Mouse (Mus musculus) inflammation-experienced regulatory T-cells, adult 6 months (primary cell): ENCODE measurements around the gene Srarp. TPM values are rescaled to one million over a fixed set of nuclear protein-coding genes. Genes with fewer than 3 reads are reported as not detected.

ENCODE experiments used
- ATAC-seq: one replicate; pipeline ENCODE4 v1.8.0; 2017
- polyA plus RNA-seq, 3 experiments: library from polyadenylated mRNA; unstranded; fragments of 100-300 nt; shearing (Covaris generic); gene quantifications; one replicate each; pipeline ENCODE4 v1.2.1; 2017

The Srarp gene
- polyA plus RNA-seq, result not detected

DNA sequence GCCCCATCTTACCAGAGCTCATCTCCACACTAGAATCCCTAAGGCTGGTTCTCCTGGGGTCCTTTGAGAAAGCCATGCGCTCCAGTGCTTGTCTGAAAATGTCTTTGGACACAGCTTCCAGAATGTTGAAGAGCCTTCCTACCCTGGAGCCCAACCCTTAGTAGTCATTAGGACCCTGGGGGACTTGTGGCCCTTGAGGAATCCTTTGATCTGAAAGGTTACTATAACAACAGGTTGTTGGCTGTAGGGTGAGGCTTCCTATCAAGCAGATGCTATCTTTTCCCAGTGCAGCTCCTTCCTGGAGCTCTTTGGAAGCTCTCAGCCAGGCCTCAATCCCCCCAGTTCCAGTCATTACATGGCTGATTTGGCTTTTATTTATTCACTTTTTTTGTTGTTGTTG is at the start of gene Srarp:
Gene Srarp (minus strand): TSS at position 132 of the 400 bp plus-strand sequence.
- ATAC-seq, result no peak

GRCm38 (mm10) chr4:141484071-141484470 is 48.2 kb upstream of the Srarp start:
- no peak for ATAC-seq

- no peak for ATAC-seq
These were observed 43.5 kb upstream of the Srarp start for GRCm38 (mm10) chr4:141479411-141479810.

DNA sequence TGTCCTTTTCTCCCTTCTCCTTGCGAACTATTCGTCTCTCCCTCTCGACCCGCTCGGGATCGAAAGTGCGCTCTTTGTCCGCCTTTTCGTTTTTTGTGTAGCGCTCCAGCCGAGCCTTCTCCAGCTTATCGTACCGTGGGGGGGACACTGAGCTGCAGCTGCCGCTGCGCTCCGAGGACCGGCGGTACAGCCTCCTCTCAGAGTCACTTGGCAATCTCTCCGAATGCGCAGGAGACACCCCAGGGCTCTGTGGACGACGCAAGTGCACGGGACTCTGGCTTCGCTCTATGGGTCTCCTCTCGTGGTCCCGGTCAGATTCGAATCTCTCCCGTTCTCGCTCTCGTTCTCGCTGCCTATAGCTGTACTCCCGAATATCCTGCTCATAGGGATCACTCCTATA is 42.9 kb upstream of the Srarp start:
- no peak for ATAC-seq

DNA sequence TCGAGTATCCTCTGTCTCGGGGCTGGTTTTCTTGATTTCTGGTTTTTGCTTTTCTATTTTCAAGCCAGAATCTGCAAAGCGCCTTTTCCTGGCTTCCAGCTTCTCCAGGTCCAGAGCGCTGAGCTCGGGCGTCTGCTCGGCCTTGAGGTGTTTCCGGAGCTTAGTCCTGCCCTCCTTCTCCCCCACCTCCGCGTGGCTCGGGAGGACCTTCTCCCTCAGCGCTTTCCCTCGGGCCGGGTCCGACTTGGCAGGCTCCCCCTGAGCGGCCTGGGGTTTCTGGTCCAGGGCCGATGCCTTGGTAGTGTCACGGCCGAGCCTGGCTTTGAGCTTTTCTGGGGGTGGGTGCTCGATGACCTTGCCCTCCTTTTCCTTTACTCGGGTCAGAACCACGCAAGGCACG is 42.3 kb upstream of the Srarp start:
- no peak for ATAC-seq

DNA sequence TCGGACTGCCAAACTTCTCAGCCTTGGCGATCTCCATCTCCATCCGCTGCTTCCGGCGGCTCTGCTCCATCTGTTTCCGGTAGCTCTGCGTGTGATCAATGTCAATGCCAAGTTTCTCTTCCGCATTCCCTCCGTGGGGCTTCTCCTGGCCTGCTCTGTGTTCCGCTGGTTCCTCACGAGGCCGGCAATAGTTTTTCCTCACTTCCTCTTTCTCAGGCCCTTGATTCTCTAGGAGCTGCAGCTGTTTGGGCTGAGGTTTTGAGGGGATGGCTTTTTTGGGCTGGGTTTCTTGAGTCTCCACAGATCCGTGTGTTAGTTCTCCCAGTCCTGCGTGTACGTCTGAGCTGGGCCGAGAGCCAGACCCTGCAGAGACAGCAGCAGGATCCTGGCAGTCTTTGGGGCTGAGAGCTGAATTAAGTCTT is 41.8 kb upstream of the Srarp start:
- ATAC-seq, result no peak

DNA sequence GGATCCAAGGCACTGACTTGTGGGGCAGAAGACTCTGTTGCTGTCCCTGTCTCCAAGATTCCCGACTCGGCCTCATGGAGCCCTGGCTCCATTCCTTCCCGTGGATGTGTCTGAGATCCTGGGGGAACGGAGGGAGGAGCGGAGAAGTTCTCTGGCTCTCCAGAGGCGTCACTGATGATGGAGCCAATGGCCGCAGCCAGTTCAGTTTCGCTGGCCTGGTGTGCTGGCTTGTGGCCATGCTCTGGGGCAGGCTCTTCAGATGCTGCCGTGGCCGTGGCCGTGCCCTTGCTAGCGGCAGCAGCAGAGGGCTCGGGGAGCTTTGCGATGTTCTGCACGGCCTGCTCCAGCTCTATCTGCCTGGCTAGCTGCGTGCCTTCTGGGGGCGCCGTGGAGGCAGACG is 38.5 kb upstream of the Srarp start:
- no peak for ATAC-seq

DNA sequence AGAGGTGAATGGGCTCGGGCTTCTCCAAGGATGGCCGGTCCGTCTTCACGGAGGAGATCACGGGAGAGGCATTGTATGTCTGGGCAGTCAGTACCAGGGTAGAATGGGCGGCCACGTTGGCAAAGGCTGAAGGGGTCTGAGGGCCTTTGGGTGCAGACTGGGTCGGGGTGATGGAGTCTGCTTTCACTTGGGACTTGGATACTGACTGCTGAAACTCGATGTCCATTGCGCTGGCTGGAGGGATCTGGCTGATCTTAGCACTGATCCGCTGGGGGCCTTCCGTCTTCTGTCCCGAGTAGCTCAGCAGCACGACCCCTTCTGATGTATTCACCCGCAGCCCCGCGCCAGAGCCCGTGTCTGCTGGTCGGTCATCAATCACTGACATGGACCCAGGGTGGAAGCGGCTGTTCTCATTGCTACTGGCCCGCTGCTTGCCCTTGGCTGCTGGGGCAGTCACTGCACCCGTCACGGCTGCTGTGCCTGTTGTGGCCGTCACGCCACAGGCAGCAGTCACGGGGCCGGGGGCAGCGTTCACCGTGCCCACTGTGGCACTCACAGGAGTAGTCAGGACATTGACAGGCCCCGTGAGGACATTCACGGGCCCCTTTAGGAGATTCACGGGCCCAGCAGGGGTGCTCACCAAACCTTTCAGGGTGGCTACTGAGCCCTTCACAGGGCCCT is 36.9 kb upstream of the Srarp start:
- ATAC-seq, result no peak

DNA sequence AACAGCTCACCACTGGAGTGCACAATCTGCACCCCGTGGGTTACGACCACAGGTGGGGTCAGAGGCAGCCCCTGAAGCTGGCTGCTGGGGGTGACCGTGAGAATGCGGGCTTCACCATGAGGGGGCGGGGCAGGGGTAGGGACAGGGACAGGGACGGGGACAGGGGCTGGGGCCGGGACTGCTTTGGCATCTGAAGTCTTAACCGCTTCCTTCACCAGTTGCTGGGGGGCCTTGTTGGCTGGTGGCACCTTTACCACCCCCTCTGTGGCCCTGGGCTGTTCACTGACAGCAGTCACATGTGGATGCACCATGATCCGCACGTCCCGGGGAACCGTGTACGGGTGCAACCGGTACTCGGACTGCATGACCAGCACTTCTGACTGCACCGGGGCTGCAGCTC is 35.6 kb upstream of the Srarp start:
- no peak for ATAC-seq

GRCm38 (mm10) chr4:141469343-141469742 is 33.4 kb upstream of the Srarp start:
- no peak for ATAC-seq

DNA sequence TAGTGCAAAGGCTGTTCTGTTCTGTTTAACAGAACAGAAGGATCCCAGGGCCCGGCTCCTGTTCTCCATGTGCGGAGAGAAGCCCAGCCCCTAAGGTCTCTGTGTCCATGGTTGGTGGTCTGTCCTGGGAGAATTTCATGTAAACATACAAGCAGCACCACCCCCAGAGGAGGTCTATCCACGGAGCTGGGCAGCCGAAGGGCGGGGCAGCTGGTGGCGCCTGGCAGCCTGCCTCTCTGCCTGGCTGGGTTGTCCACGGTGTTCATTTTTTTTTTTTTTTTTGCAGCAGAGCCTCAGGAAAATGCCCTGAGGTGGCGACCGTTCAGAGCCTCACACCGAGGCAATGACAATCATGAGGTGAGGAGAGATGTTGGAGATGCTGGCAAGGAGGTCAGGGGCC is 32.7 kb upstream of the Srarp start:
- no peak for ATAC-seq

GRCm38 (mm10) chr4:141467581-141467927 is 31.6 kb upstream of the Srarp start:
- ATAC-seq, result no peak

DNA sequence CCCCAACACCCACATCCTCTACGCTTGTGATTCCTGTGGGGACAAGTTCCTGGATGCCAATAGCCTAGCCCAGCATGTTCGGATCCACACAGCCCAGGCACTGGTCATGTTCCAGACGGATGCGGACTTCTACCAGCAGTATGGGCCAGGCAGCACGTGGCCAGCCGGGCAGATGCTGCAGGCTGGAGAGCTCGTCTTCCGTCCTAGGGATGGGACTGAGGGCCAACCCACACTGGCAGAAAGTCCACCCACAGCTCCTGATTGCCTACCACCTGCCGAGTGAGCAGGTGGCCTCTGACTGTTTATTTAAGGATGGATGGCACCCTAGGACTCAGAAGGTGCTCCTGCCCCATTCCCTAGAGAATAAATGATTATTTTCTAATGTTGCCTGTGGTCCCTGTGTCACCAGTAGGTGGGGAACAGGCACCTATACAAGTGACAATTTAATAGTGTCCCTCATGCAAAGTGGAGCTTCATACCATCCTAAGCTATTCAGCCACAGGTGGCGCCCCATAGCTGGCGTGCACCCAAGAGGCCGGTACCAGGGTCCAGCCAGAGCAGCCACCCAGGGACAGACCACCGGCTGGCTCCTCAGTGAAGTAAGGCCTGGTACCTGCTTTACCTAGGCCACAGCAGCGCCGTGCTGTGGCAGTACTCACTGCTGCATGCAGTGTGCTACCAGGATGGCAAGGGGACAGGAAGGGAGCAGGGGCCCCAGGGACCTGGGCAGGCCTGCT is 31.1 kb upstream of the Srarp start:
- ATAC-seq, result no peak

- no peak for ATAC-seq
These were observed 30.4 kb upstream of the Srarp start for GRCm38 (mm10) chr4:141466289-141466795.

DNA sequence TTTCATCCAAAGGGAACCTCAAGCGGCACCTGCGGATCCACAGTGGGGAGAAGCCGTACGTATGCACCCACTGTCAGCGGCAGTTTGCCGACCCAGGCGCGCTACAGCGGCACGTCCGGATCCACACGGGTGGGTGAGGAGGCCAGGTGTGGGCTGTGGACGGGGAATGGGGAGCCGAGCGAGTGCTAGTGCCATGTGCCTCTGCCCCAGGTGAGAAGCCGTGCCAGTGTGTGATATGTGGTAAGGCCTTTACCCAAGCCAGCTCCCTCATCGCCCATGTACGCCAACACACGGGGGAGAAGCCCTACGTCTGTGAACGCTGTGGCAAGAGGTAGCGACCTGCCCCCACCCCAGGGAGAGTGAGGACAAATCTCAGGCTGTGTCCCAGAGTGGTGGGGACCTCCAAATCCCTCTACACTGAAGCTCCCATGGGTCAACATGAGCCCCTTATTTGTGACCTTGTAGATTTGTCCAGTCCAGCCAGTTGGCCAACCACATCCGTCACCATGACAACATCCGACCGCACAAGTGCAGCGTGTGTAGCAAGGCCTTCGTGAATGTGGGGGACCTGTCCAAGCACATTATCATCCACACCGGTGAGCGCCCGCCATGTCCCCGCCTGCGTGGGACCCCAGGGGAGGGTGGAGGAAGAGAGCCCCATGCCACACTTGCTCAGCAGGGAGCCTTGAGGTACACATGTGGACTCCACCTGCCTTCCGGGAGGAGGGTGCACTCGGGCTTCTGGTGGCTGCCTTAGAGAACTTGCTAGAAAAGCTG is 29.8 kb upstream of the Srarp start:
- no peak for ATAC-seq

- ATAC-seq, result no peak
These were observed 28.8 kb upstream of the Srarp start for GRCm38 (mm10) chr4:141464722-141465121.

- no peak for ATAC-seq
These were observed 27.6 kb upstream of the Srarp start for GRCm38 (mm10) chr4:141463472-141463871.

GRCm38 (mm10) chr4:141461576-141461975 is 25.7 kb upstream of the Srarp start:
- ATAC-seq, result no peak

DNA sequence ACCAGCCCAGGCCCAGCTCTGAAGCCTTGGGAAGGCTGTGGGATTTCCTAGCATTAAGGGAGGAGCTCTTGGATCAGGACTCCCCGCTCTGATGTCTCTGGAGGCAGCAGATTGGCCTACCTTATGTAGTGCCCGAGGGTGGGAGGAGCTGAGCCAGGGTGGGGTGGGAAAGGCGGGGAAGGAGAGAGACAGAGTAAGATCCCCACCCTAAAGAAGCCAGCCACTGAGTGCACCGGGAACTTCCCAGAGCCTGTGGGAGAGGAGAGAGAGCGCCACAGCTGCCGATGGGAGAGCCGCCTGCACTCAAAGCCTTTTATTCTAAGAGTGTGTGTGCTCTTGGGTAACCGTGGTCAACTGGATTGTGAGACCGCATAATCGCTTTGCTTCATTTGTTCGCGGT is 25.2 kb upstream of the Srarp start:
- no peak for ATAC-seq

DNA sequence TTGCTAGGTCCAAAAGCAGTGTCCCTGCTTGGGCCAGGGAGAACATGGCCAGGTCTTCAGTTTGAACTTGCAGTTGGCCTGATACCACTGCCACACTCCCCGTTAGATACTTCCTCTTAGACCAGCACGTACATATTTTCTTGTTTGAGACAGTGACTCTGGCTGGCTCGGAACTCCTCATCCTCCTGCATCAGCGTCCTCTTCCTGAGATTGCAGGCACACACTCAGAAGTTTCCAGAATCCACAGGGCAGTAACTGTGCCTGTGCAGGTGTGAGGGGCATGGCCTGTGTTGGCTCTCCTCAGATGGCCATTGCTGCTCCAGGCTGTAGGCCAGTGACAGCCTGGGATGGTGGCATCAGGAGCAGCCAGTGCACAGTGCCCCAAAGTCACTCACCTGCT is 24.6 kb upstream of the Srarp start:
- ATAC-seq, result no peak

DNA sequence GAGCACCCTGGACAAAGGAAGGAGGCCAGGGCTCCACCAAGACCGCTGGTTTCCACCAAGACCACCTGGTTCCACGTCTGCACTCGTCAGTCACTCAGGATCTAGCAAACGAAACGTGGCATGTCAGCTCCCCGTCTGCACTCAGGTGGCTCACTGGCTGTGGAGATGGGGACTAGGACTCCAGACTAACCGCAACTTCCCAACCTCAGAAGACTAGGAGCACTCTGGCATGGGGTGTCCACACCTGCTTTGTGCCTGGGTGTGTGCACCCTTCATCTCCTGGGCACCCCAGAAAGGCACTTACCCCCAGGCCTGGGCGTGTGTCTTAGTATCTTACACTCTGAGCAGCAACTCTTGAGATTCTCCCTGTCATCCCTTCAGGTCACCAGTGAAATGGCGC is 23.9 kb upstream of the Srarp start:
- no peak for ATAC-seq

DNA sequence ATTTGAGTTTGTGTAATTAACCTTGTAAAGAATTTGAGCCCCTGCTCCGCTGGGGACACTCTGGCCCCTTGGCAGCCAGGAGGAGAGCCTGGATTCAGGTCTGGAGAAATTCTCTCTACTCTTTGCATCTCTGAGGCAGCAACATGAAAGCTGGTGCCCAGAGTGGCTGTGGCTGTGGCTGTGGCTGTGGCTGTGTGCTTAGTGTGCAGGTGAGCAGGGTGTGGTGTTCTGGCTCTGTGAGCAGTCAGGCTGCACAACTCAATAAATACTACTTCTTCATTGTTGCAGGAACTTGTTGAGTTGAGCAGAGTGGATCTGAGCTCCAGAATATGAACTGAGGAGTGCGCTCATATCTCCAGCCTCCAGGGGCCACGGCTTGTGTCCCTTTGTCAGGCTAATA is 23.0 kb upstream of the Srarp start:
- ATAC-seq, result no peak

DNA sequence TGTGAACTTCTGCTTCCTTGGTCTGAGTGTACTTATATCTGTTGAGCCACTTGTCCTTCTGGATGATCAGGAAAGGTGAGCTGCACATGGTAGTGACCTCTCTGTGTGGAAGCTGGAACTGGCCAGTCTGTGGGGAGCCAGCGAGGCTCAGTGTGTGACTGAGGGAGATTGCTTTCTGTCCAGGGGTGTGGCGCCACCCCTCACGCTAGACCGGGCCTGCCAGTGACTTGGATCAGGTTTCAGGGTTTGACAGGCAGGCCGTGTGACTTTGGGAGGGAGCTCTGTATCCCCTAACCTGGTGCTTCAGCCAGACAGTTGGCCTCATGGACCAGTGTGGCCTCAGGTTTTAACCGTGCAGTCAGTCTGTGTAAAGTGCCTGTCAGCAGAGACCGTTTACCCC is 22.3 kb upstream of the Srarp start:
- ATAC-seq, result no peak
